Mouse (Mus musculus): ENCODE measurements at regions not wholly inside any gene's neighbourhood (a gene's known extent, or its start where the extent isn't known, plus 50 kb on each side); places are given as distances from the start of the nearest gene placed in this dataset.

DNA sequence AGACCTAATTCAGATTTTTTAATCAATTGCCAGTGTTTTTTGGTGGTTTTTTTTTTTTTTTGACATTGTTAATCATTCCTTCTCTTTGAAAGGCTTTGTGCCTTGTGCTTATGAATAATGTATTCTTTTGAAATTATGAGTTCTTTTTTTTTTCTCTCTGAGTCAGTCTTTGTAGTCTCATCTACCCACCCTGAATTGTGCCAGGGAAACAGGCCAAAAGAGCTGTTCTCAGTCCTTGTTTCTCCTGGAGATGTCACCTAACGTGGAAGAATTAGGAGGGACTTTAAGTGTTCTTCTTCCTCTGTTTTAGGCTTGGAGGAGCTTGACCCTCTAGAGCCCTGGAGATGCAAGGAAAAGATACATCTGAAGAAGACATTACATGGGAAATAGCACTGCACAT is 2012.6 kb downstream of the Poteg start:
- H3K9me3 ChIP-seq: no peaks in the 10 kb centered on the region
- no peak for DNase-seq (ENCODE audit: low spot score)
- WGBS: 76% methylated on average over 1 of the region's 1 CpGs
- no peaks in the 10 kb centered on the region for H3K4me1 ChIP-seq
- no peaks in the 10 kb centered on the region for H3K36me3 ChIP-seq
- H3K4me3 ChIP-seq: no peak overlapping the region
- H3K27me3 ChIP-seq (ENCODE audit: insufficient read depth, poor library complexity, severe bottlenecking): no peaks in the 10 kb centered on the region
- H3K27ac ChIP-seq: no peak overlapping the region

DNA sequence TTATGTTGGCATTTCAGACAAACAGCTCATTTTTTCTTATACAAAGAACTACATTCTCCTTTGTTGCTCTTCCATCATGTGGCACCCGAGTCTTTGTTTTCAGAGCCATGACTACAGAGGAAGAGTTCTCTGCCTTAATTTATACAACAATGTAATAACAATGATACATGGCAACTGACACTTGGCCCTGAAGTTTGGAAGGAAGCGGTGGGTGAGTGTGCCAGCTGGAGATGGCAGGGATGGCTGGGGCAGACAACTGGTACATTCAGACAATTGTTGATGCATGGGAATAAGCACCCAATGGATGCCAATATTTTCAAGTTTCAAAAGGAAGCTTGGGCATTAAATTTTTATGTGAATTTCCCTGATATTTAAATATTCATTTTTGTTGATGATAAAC is 2045.5 kb downstream of the Poteg start:
- H3K27me3 ChIP-seq (ENCODE audit: insufficient read depth, poor library complexity, severe bottlenecking): no peaks in the 10 kb centered on the region
- no peak overlapping the region for H3K27ac ChIP-seq
- no peak for DNase-seq (ENCODE audit: low spot score)
- H3K4me1 ChIP-seq: no peaks in the 10 kb centered on the region
- WGBS: 84% methylated on average over 2 of the region's 2 CpGs
- H3K9me3 ChIP-seq: no peaks in the 10 kb centered on the region
- H3K4me3 ChIP-seq: no peak overlapping the region
- H3K36me3 ChIP-seq: no peaks in the 10 kb centered on the region

DNA sequence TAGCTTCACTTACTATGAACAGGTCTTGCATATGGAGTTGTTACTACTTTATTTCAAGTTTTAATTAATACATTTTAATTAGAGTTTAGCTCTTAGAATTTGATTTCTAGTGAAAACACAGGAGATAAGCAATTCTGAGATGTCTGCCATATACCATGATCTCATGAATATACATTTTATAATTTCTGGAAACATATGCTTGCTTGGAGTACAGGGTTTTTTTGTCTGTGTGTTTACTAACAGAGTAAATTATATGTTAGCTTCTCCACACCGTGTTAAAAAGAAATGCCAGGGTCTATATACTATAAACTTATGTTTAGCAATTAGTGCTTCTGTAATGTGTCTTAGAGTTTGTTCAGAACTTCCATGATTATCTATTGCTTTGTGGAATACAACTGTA is 2079.9 kb downstream of the Poteg start:
- no peaks in the 10 kb centered on the region for H3K27me3 ChIP-seq (ENCODE audit: insufficient read depth, poor library complexity, severe bottlenecking)
- no peaks in the 10 kb centered on the region for H3K9me3 ChIP-seq
- no peak overlapping the region for H3K4me3 ChIP-seq
- no peaks in the 10 kb centered on the region for H3K36me3 ChIP-seq
- 0 out of 2 replicates have a peak, but pooled peaks cover 2% of the 10 kb centered on the region for H3K4me1 ChIP-seq
- 84% methylated on average over 1 of the region's 1 CpGs for WGBS
- H3K27ac ChIP-seq: no peak overlapping the region
- no peak for DNase-seq (ENCODE audit: low spot score)

DNA sequence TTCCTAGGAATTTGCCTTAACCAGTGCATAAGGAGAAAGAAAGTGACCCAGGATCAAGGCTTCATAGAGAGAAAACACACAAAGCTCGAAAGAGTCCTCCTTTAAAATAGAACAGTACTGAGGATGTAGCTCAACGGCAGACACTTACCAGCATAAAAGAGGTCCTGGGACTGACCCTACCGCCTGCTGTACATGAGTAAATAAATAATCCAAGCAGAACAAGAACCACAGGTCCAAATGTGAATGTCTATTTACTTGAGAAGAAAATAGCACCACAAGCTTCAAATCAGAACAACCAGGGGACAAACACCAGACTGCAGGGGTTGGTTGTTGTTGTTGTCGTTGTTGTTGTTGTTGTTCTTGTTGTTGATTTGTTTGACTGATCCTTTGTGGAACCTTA is 2084.1 kb downstream of the Poteg start:
- Histone ChIP-seq H3K36me3 (no peaks in the 10 kb centered on the region), H3K4me3 (no peak overlapping the region), H3K27me3 (ENCODE audit: insufficient read depth, poor library complexity, severe bottlenecking) (no peaks in the 10 kb centered on the region), H3K27ac (no peak overlapping the region), H3K9me3 (no peaks in the 10 kb centered on the region), H3K4me1 (0 out of 2 replicates have a peak, but pooled peaks cover 2% of the 10 kb centered on the region)
- no peak for DNase-seq (ENCODE audit: low spot score)
- WGBS: 73% methylated on average over 4 of the region's 4 CpGs

DNA sequence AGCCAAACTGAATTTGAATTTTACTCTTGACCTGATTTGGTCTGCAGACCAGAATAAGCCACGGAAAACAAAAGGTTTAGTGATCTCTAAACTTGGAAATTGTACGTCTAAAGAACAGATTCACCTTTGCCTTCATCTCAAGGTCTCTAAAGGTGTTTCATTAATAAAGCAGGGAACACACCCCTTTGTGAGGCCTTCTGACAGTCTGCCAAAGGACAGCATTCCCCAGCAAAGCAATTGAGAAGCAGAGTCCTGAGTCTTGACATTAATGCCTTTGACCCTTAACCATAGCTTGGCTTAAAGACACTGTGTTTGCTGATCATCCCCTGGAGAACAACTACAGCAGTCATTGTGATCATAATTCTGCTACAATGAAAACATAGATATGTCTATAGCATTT is 2090.5 kb downstream of the Poteg start:
- Histone ChIP-seq H3K4me1 (no peaks in the 10 kb centered on the region), H3K36me3 (no peaks in the 10 kb centered on the region)
- WGBS: 79% methylated on average over 2 of the region's 2 CpGs

DNA sequence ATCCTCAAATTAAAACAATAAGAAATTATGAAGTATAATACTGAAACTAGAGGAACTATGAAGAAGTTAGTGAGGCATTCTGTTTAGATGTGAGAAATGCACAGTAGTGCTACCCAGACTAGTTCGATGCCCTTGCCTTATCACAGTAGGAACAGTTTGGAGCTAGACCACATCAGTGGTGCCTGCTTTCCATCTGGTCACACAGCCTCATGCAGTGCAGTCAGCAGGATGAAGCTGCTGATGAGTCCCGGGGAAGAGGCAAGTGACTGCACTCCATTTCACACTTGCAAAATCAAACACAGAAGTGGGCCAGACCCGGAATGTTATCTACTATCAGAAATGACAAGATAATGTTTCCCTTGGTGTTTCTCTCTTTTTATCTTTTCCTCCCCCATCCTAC is 2092.4 kb downstream of the Poteg start:
- 15% methylated on average over 3 of the region's 3 CpGs for WGBS
- H3K4me3 ChIP-seq: no peak overlapping the region
- H3K27me3 ChIP-seq (ENCODE audit: insufficient read depth, poor library complexity, severe bottlenecking): no peaks in the 10 kb centered on the region
- DNase-seq (ENCODE audit: low spot score): peak; percentile 79
- no peaks in the 10 kb centered on the region for H3K9me3 ChIP-seq
- no peaks in the 10 kb centered on the region for H3K4me1 ChIP-seq
- H3K27ac ChIP-seq: no peak overlapping the region
- H3K36me3 ChIP-seq: no peaks in the 10 kb centered on the region

More for the DNA sequence above, 2090.5 kb downstream of the Poteg start:
- Histone ChIP-seq H3K4me3 (no peak overlapping the region), H3K27me3 (ENCODE audit: insufficient read depth, poor library complexity, severe bottlenecking) (no peaks in the 10 kb centered on the region), H3K27ac (no peak overlapping the region), H3K9me3 (no peaks in the 10 kb centered on the region)
- DNase-seq (ENCODE audit: low spot score): no peak

DNA sequence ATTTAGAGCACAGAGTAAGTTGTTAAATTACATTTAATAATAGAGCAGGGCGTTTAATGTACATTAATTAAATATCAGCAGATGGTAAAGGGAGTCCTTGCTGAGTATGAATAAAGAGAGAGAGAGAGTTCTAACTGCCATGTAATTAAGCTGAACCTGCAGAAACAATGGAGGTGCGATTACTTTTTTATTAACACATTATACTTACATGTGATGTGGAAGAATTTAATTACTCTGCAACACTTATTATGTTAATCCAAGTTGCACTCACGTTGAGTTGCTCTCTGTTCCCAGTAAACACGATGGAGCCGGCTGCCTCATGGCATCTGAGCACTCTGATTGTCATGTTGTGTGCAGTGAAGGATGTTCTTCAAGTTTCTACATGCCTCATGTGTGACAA is 2096.7 kb downstream of the Poteg start:
- H3K4me1 ChIP-seq: no peaks in the 10 kb centered on the region
- 77% methylated on average over 5 of the region's 5 CpGs for WGBS

DNA sequence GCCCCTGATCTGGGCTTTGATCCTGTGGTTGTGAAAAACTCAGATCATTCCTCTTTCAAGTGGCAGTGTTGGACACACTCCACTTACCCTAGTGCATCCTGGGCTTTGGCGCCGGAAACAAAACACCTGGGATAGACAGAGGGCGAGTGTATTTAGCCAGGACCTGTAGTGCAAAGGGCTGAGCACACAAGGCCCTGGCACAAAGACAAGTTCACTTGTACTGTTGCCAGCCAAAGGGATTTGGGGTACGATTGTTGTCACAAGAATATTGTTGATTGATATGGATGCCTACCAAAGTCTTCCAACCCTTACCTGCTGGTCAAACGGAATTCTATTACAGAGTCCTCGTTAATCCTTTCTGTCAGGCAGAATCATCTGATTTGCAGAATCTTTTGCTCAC is 2138.2 kb downstream of the Poteg start:
- Histone ChIP-seq H3K27ac (no peak overlapping the region), H3K4me1 (no peaks in the 10 kb centered on the region), H3K27me3 (ENCODE audit: insufficient read depth, poor library complexity, severe bottlenecking) (no peaks in the 10 kb centered on the region), H3K4me3 (no peak overlapping the region), H3K9me3 (no peaks in the 10 kb centered on the region), H3K36me3 (no peaks in the 10 kb centered on the region)
- no peak for DNase-seq (ENCODE audit: low spot score)
- WGBS: 85% methylated on average over 6 of the region's 6 CpGs

More for the DNA sequence above, 2096.7 kb downstream of the Poteg start:
- no peak overlapping the region for H3K4me3 ChIP-seq
- no peaks in the 10 kb centered on the region for H3K36me3 ChIP-seq
- DNase-seq (ENCODE audit: low spot score): no peak
- H3K27me3 ChIP-seq (ENCODE audit: insufficient read depth, poor library complexity, severe bottlenecking): no peaks in the 10 kb centered on the region
- H3K27ac ChIP-seq: no peak overlapping the region
- no peaks in the 10 kb centered on the region for H3K9me3 ChIP-seq

DNA sequence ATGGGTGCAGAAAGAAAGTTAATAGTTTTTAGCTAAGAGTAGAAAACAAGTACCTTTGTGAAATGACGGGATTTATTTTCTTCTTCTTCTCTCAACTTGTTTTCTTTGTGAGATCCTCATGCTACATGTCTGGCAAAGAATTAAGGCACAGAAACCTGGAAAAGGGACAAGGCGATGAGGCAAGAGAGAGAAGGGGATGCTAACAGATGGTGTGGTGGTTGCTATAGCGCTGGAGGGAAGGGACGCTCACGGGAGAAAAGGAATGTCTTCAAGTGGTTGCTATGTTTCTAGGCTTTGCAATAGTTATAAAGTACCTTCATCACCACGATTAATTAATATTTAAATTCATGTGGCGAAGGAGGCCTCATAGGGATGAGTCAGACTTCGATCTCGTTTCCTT is 2146.7 kb downstream of the Poteg start:
- Histone ChIP-seq H3K27ac (no peak overlapping the region), H3K4me1 (no peaks in the 10 kb centered on the region), H3K4me3 (no peak overlapping the region), H3K36me3 (no peaks in the 10 kb centered on the region), H3K27me3 (ENCODE audit: insufficient read depth, poor library complexity, severe bottlenecking) (no peaks in the 10 kb centered on the region), H3K9me3 (no peaks in the 10 kb centered on the region)
- DNase-seq (ENCODE audit: low spot score): no peak
- WGBS: 84% methylated on average over 9 of the region's 9 CpGs

DNA sequence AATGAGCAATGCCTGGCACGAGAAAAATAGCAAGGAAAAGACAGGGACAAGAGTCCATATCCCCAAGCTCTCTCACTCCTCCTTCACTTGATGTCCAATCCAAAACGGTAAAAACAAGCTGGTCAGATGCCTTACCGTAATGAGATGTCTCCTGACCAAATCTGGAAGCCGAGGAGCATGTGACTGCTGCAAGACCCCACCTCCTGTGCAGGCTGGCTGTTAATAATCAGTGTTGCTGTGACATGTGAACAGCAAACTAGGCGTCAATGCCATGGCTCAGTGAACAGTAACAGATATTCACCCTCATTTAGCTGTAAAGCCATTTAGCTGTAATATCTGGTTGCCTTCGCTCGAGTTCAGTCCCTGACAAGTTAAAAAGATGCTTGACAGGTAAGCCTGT is 2166.6 kb downstream of the Poteg start:
- Histone ChIP-seq H3K4me1 (no peaks in the 10 kb centered on the region), H3K27ac (no peak overlapping the region), H3K27me3 (ENCODE audit: insufficient read depth, poor library complexity, severe bottlenecking) (no peaks in the 10 kb centered on the region), H3K9me3 (no peaks in the 10 kb centered on the region), H3K4me3 (no peak overlapping the region), H3K36me3 (no peaks in the 10 kb centered on the region)
- 76% methylated on average over 7 of the region's 7 CpGs for WGBS
- no peak for DNase-seq (ENCODE audit: low spot score)

DNA sequence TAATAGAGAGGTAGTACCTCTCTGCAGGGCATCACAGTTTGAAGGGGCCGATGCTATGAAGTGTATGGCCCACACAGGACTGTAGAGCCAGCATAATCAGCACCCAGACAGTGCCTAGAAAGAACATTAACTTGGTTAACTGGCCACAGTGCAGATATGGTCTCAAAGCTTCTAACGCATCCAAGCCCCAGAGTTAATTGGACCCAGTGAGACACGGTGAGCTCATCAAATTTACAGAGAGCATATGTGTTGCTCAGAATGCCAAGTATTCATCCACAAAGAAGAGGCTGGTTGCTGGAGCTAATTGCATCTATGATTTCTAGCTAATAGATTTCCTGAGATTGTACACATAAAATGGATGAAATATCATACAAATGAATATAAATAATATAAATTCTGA is 2214.1 kb downstream of the Poteg start:
- no peaks in the 10 kb centered on the region for H3K27me3 ChIP-seq (ENCODE audit: insufficient read depth, poor library complexity, severe bottlenecking)
- no peak for DNase-seq (ENCODE audit: low spot score)

DNA sequence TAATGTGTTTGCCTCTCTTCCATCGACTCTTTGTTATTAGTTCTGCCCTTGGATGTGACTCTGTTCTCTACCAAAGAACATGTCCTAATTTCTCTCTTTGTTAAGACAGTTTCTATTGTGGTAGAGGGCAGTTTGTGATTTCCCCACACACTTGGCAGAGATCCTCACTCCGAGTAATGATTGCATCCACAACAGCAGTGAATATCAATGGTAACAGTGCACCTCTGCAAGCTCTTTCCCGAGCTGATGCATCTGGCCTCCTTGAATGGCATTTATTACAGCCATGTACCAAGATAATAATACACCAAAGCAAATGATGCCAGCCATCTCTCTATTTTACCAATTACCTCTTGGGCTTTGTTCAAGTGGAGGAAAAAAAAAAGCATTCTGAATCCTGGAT is 2228.4 kb downstream of the Poteg start:
- no peak for DNase-seq (ENCODE audit: low spot score)

More for the DNA sequence above, 2214.1 kb downstream of the Poteg start:
- Histone ChIP-seq H3K9me3 (no peaks in the 10 kb centered on the region), H3K27ac (no peak overlapping the region), H3K4me1 (no peaks in the 10 kb centered on the region), H3K4me3 (no peak overlapping the region), H3K36me3 (no peaks in the 10 kb centered on the region)
- 86% methylated on average over 3 of the region's 3 CpGs for WGBS

DNA sequence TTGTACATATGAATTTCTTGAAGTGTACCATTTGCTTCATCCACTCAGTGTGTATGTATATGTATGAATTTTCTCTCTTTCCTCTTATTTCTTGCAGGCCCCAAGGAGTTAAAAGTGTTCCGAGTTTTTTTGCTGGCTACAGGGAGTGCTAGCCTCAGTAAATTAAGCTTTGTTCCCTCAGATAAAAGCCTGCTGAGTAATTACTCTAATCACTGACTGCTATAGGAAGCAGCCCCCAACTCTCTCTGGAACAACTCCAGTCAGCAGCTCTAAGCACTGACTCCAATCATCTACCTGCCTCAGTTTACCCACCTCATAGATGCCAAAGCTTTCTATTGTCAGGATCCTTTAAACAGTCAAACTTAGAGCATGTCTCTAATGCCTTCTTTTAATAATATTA is 2235.9 kb downstream of the Poteg start:
- H3K36me3 ChIP-seq: no peaks in the 10 kb centered on the region

More for the DNA sequence above, 2228.4 kb downstream of the Poteg start:
- Histone ChIP-seq H3K4me3 (no peak overlapping the region), H3K27me3 (ENCODE audit: insufficient read depth, poor library complexity, severe bottlenecking) (no peaks in the 10 kb centered on the region), H3K27ac (no peak overlapping the region), H3K9me3 (no peaks in the 10 kb centered on the region), H3K4me1 (no peaks in the 10 kb centered on the region), H3K36me3 (no peaks in the 10 kb centered on the region)
- 70% methylated on average over 3 of the region's 3 CpGs for WGBS

DNA sequence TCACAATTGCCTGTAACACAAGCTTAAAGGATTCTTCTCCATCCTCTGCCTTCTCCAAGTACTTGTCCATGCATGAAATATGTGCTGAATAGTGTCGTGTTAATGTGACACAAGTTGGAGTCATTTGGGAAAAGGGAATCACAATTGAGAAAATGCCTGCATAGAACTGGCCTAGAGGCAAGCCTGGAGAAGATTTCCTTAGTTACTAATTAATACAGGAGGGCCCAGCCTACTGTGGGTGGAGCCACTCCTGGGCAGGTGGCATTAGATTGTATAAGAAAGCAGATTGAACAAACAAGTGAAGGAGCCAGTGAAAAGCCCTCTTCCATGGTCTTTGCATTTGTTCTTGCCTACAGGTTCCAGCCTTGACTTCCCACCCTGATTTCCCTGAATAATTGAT is 2239.1 kb downstream of the Poteg start:
- H3K27ac ChIP-seq: no peak overlapping the region
- WGBS: 79% methylated on average over 1 of the region's 1 CpGs
- no peak for DNase-seq (ENCODE audit: low spot score)
- no peaks in the 10 kb centered on the region for H3K9me3 ChIP-seq
- no peaks in the 10 kb centered on the region for H3K36me3 ChIP-seq
- H3K4me3 ChIP-seq: no peak overlapping the region
- H3K4me1 ChIP-seq: no peaks in the 10 kb centered on the region
- H3K27me3 ChIP-seq (ENCODE audit: insufficient read depth, poor library complexity, severe bottlenecking): no peaks in the 10 kb centered on the region

More for the DNA sequence above, 2235.9 kb downstream of the Poteg start:
- DNase-seq (ENCODE audit: low spot score): no peak
- WGBS: 66% methylated on average over 1 of the region's 1 CpGs
- H3K4me1 ChIP-seq: no peaks in the 10 kb centered on the region
- H3K4me3 ChIP-seq: no peak overlapping the region
- H3K9me3 ChIP-seq: no peaks in the 10 kb centered on the region
- no peak overlapping the region for H3K27ac ChIP-seq
- no peaks in the 10 kb centered on the region for H3K27me3 ChIP-seq (ENCODE audit: insufficient read depth, poor library complexity, severe bottlenecking)

Data from heart, embryonic 10.5 days (tissue).